Mouse (Mus musculus) cerebellum, adult 2 months (tissue): ENCODE results near the gene Hrasls.

Experiments
- CTCF ChIP-seq: fragments of 200-500 bp; IDR thresholded peaks from 2 replicates; pipeline ENCODE4 v1.5.1; 2011; ENCODE audit warnings: low read depth, mild to moderate bottlenecking, control low read depth, low read length, moderate library complexity, borderline replicate concordance; ENCODE audit not compliant: insufficient read depth
- POLR2A ChIP-seq: fragments of 200-500 bp; IDR thresholded peaks from 2 replicates; pipeline ENCODE4 v1.6.1; 2011; ENCODE audit warnings: low read length, control low read depth, borderline replicate concordance; ENCODE audit not compliant: insufficient read depth

- TF ChIP-seq POLR2A (no peak), CTCF (no peak)
These were observed 654 bp upstream of the Hrasls start for GRCm38 (mm10) chr16:29208841-29209240.
